Mouse (Mus musculus): ENCODE results near the gene Fgf8. TPM values are rescaled to one million over a fixed set of nuclear protein-coding genes. Genes with fewer than 3 reads are reported as not detected.

Gene Fgf8
- polyA plus RNA-seq, 1 experiment: not detected

DNA sequence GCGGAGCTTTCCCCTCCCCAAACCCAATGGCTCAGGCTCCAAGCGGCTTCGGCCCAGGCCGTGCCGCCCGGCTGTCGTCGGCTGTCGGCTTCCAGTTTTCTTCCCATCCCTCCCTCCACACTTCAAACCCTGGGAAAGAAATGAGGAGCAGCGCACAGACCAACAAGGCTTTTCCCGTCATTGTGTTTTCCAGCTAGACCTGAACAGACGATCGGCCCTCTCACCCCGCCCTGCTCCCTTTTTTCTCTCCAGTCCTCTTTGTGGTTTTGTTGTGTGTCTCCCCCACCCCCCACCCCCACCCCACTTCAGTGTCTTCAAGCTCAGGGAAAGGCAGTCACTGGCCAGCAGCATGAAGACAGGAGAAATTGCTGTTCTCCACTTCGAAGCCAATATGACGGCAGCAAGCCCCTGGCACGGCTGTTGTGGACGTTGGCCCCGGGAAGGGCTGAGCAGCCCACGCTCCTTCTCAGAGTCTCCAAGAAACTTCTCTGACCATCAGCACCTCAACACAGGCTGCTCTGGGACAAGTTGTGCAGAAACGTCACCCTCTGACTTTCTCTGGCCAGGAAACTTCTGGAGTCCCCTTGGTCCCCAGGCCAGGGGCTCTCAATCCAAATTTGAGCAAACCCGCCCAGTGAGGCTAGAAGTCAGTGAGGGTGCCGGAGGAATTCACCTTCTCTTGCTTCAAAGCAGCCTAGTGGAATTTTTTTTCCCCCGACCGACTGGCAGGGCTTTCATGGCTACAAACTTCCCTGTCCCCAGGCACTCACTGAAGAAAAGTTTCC, 47.0 kb downstream of the Fgf8 start:
- Histone ChIP-seq H3K27ac (ENCODE audit: insufficient read depth, low read length) (no peak overlapping the region), H3K4me3 (ENCODE audit: insufficient read depth, low read length) (no peak overlapping the region), H3K4me1 (ENCODE audit: control insufficient read depth, insufficient read depth, low read length) (no peaks in the 10 kb centered on the region)
- TF ChIP-seq POLR2A (IDR thresholded peaks at IDR 0.05; ENCODE audit: low read depth, low read length): no peak
- no peak for TF ChIP-seq CTCF (IDR thresholded peaks at IDR 0.05; ENCODE audit: borderline replicate concordance, insufficient read depth, low read length)

DNA sequence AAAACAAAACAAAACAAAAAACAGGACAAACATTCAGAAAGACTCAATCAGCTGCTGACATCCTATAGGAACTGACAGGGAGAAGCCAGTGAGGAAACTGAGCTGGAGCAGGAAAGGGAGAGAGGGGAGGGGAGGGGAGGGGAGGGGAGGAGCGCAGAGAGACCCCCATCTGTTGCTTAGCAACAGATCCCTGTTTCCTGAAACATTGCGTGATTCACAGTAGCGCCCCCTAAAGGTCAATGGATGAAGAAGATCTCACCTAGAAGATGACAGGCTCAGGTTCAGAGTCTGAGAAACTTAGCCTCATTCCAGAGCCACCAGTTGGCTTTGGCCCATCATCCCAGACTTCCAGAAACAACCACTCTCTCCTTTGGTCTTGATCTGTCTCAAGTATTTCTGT, 48.7 kb downstream of the Fgf8 start:
- Histone ChIP-seq H3K4me3 (ENCODE audit: insufficient read depth, low read length) (no peak overlapping the region), H3K27ac (ENCODE audit: insufficient read depth, low read length) (no peak overlapping the region), H3K4me1 (ENCODE audit: control insufficient read depth, insufficient read depth, low read length) (no peaks in the 10 kb centered on the region)
- no peak for TF ChIP-seq POLR2A (IDR thresholded peaks at IDR 0.05; ENCODE audit: low read depth, low read length)
- TF ChIP-seq CTCF (IDR thresholded peaks at IDR 0.05; ENCODE audit: borderline replicate concordance, insufficient read depth, low read length): no peak

DNA sequence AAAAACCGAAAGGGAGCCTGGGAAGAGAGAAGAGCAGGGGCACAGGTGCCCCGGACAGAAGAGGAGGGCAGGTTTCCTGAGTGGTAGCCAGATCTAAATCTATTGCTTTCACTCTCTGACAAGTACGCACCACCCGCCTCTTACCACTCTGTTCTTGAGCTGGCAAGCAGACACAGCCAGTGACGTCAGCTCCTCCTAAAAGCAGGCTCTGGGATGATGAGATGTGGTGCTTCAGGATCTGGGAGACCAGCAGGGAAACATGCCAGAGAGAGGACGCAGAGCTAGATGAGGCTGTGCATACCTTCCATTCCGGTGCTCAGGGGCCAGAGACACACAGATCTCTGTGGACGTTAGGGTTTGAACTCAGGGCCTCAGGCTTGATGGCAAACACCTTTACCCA, 50.5 kb downstream of the Fgf8 start:
- Histone ChIP-seq H3K27ac (ENCODE audit: insufficient read depth, low read length) (no peak overlapping the region), H3K4me3 (ENCODE audit: insufficient read depth, low read length) (no peak overlapping the region), H3K4me1 (ENCODE audit: control insufficient read depth, insufficient read depth, low read length) (no peaks in the 10 kb centered on the region)
- TF ChIP-seq POLR2A (IDR thresholded peaks at IDR 0.05; ENCODE audit: low read depth, low read length): no peak
- no peak for TF ChIP-seq CTCF (IDR thresholded peaks at IDR 0.05; ENCODE audit: borderline replicate concordance, insufficient read depth, low read length)

DNA sequence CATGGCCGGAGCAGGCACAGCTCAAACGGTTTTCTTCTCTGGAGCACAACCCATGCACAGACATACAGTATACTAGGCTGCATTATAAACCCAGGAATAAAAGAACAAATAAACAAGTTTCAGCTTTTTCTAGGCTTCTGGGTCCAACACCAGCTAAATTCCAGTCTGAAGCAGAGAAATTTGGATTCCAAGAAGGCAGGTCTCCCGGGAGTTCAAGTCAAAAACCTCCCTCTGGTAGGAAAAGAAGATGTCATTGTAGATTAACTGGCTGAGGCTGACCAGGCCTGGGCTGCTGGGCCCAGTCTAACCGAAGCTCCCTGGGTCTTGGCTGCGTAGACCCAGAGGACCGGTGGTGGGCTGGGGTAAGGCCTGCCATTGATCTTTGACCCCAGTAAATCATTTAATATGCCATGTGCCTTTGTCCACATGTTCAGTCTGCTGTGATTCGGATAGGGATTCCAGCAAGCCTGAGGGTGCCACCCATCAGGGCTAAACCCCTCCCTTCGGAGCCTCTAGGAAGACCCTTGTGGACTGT, 51.6 kb downstream of the Fgf8 start:
- no peak overlapping the region for H3K4me3 ChIP-seq (ENCODE audit: insufficient read depth, low read length)
- TF ChIP-seq CTCF (IDR thresholded peaks at IDR 0.05; ENCODE audit: borderline replicate concordance, insufficient read depth, low read length) (no peak), POLR2A (IDR thresholded peaks at IDR 0.05; ENCODE audit: low read depth, low read length) (no peak)
- H3K27ac ChIP-seq (ENCODE audit: insufficient read depth, low read length): no peak overlapping the region
- no peaks in the 10 kb centered on the region for H3K4me1 ChIP-seq (ENCODE audit: control insufficient read depth, insufficient read depth, low read length)

DNA sequence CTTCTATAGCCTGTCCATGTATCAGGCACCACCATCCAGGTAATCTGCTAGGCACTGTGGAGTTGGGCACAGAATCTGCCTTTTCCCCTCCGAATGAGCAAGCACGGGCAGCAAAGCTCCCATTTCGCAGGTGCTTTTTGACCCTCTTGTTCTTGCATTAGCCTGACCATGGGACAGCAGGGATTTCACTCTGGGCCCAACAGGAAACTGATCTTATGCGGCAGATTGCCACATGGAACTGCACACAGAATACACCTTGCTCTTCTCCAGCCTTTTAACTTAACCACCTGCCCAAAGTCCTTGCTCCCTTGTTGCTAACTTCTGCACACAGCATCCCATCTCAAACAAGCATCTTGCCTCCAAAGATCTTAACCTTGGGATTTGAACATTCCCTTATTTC, 55.7 kb downstream of the Fgf8 start:
- TF ChIP-seq POLR2A (IDR thresholded peaks at IDR 0.05; ENCODE audit: low read depth, low read length) (no peak), CTCF (IDR thresholded peaks at IDR 0.05; ENCODE audit: borderline replicate concordance, insufficient read depth, low read length) (no peak)
- H3K4me3 ChIP-seq (ENCODE audit: insufficient read depth, low read length): no peak overlapping the region
- no peak overlapping the region for H3K27ac ChIP-seq (ENCODE audit: insufficient read depth, low read length)
- H3K4me1 ChIP-seq (ENCODE audit: control insufficient read depth, insufficient read depth, low read length): no peaks in the 10 kb centered on the region

Other genes with a start within 250 kb of the Fgf8 start
- gene Poll, start 182.4 kb downstream of the Fgf8 start, polyA plus RNA-seq (2011; ENCODE audit: insufficient read length, low read depth, missing spikeins): 5.1 and 5.6 TPM in 2 replicates
- 20.8 and 26.7 TPM in 2 replicates for gene Gm17018, start 182.3 kb downstream of the Fgf8 start, polyA plus RNA-seq (2011; ENCODE audit: insufficient read length, low read depth, missing spikeins)
- 13.4 and 18.0 TPM in 2 replicates for gene Fbxw4, start 82.6 kb downstream of the Fgf8 start, polyA plus RNA-seq (2011; ENCODE audit: insufficient read length, low read depth, missing spikeins)
- 95.8 and 99.4 TPM in 2 replicates for gene Npm3, start 6.7 kb upstream of the Fgf8 start, polyA plus RNA-seq (2011; ENCODE audit: insufficient read length, low read depth, missing spikeins)
- 87.3 and 87.4 TPM in 2 replicates for gene Mgea5, start 40.9 kb upstream of the Fgf8 start, polyA plus RNA-seq (2011; ENCODE audit: insufficient read length, low read depth, missing spikeins)
- gene Kcnip2, start 73.1 kb upstream of the Fgf8 start, polyA plus RNA-seq (2011; ENCODE audit: insufficient read length, low read depth, missing spikeins): not detected in 2 replicates